Mouse (Mus musculus) stomach, postnatal 0 days (tissue): ENCODE results near the gene Myo6. TPM values are rescaled to one million over a fixed set of nuclear protein-coding genes. Genes with fewer than 3 reads are reported as not detected.

Experiments
- ATAC-seq: fragments of 200-750 bp; cut with Nextera tagmentation; 2 replicates; pipeline ENCODE4 v1.8.0; 2017; ENCODE audit not compliant: low FRiP score, low TSS enrichment
- DNase-seq: peaks from one replicate; pipeline ENCODE4 v3.0.0-alpha.2; 2016; ENCODE audit warnings: low spot score
- H3K27ac ChIP-seq: fragments of 300-500 bp; sonication (generic); replicated peaks from 2 replicates; pipeline ENCODE4 v1.5.1; 2014; ENCODE audit warnings: mild to moderate bottlenecking, control low read depth
- H3K27me3 ChIP-seq: fragments of 300-500 bp; sonication (generic); 2 replicates; pipeline ENCODE4 v1.6.1; 2014; ENCODE audit warnings: low read length; ENCODE audit not compliant: control insufficient read depth, insufficient read depth
- H3K36me3 ChIP-seq: fragments of 300-500 bp; sonication (generic); 2 replicates; pipeline ENCODE4 v1.6.1; 2014; ENCODE audit warnings: low read length, mixed read lengths; ENCODE audit not compliant: control insufficient read depth, insufficient read depth
- H3K4me1 ChIP-seq: fragments of 300-500 bp; sonication (generic); replicated peaks from 2 replicates; pipeline ENCODE4 v1.6.1; 2014; ENCODE audit warnings: antibody characterized with exemption; ENCODE audit not compliant: control insufficient read depth, insufficient read depth
- H3K4me2 ChIP-seq: fragments of 300-500 bp; sonication (generic); replicated peaks from 2 replicates; pipeline ENCODE4 v1.6.1; 2014; ENCODE audit warnings: low read depth, mild to moderate bottlenecking, control low read depth, moderate library complexity
- H3K4me3 ChIP-seq: fragments of 300-500 bp; sonication (generic); 2 replicates; pipeline ENCODE4 v1.5.1; 2014; ENCODE audit warnings: low read depth, low read length, control low read depth
- H3K9ac ChIP-seq: fragments of 300-500 bp; sonication (generic); 2 replicates; pipeline ENCODE4 v1.6.1; 2014; ENCODE audit warnings: mild to moderate bottlenecking, low read length, control low read depth, mixed read lengths
- H3K9me3 ChIP-seq: fragments of 300-500 bp; sonication (generic); 2 replicates; pipeline ENCODE4 v1.6.1; 2016; ENCODE audit warnings: low read length; ENCODE audit not compliant: control insufficient read depth
- CTCF ChIP-seq: IDR thresholded peaks from 2 replicates; pipeline ENCODE4 v1.5.1; 2016; ENCODE audit warnings: antibody characterized with exemption, low read depth, mild to moderate bottlenecking, moderate library complexity
- EP300 ChIP-seq: optimal IDR thresholded peaks from 2 replicates; pipeline ENCODE3; 2016; ENCODE audit warnings: antibody characterized with exemption
- WGBS: fragments of 180-500 bp; shearing (Covaris S2); extraction: QIAGEN DNeasy Blood & Tissue Kit; methylation state at CpG from one replicate; pipeline ENCODE4 v1.1.7; 2014; 5-methylcytosine and 5-hydroxymethylcytosine counted together
- polyA plus RNA-seq: library from polyadenylated mRNA; unstranded; fragments of >200 nt; fragmentation: Nextera tagmentation; extraction: Ambion mirVana; gene quantifications from 2 replicates; pipeline ENCODE4 v1.2.1, GENCODE M21; 2015

The Myo6 gene
- polyA plus RNA-seq, 1 experiment from 2014 or later: 31.8 TPM

GRCm38 (mm10) chr9:80210096-80210495, 45.3 kb downstream of the Myo6 start:
- Histone ChIP-seq H3K9me3 (no peaks in the 10 kb centered on the region), H3K27ac (no peak overlapping the region), H3K4me1 (no peaks in the 10 kb centered on the region), H3K4me3 (no peak overlapping the region), H3K4me2 (no peak overlapping the region), H3K9ac (no peak overlapping the region), H3K27me3 (no peaks in the 10 kb centered on the region), H3K36me3 (no peaks in the 10 kb centered on the region)
- no peak for DNase-seq
- ATAC-seq: peak; percentile 74; the same call in 1 of the 2 replicates
- TF ChIP-seq CTCF: no peak
- no peak for TF ChIP-seq EP300
- 76% methylated on average over 12 of the region's 12 CpGs for WGBS

GRCm38 (mm10) chr9:80213428-80213827, 48.6 kb downstream of the Myo6 start:
- ATAC-seq (no peak), DNase-seq (no peak)
- Histone ChIP-seq H3K4me3 (no peak overlapping the region), H3K4me1 (no peaks in the 10 kb centered on the region), H3K4me2 (no peak overlapping the region), H3K9me3 (no peaks in the 10 kb centered on the region), H3K36me3 (no peaks in the 10 kb centered on the region), H3K27ac (no peak overlapping the region), H3K27me3 (no peaks in the 10 kb centered on the region), H3K9ac (no peak overlapping the region)
- TF ChIP-seq EP300 (no peak), CTCF (no peak)
- WGBS: 96% methylated on average over 2 of the region's 2 CpGs

GRCm38 (mm10) chr9:80215502-80215901, 50.7 kb downstream of the Myo6 start:
- Histone ChIP-seq H3K27ac (no peak overlapping the region), H3K27me3 (no peaks in the 10 kb centered on the region), H3K4me1 (no peaks in the 10 kb centered on the region), H3K36me3 (no peaks in the 10 kb centered on the region), H3K9me3 (no peaks in the 10 kb centered on the region), H3K4me3 (no peak overlapping the region), H3K4me2 (no peak overlapping the region), H3K9ac (no peak overlapping the region)
- no peak for TF ChIP-seq CTCF
- no peak for TF ChIP-seq EP300
- 88% methylated on average over 5 of the region's 5 CpGs for WGBS
- DNase-seq: no peak
- no peak for ATAC-seq

- TF ChIP-seq CTCF (no peak), EP300 (no peak)
- H3K4me3 ChIP-seq: no peak overlapping the region
- no peaks in the 10 kb centered on the region for H3K36me3 ChIP-seq
- WGBS: 66% methylated on average over 16 of the region's 16 CpGs
- no peaks in the 10 kb centered on the region for H3K27me3 ChIP-seq
- H3K4me2 ChIP-seq: no peak overlapping the region
- H3K4me1 ChIP-seq: no peaks in the 10 kb centered on the region
- no peak for ATAC-seq
- no peaks in the 10 kb centered on the region for H3K9me3 ChIP-seq
- H3K9ac ChIP-seq: no peak overlapping the region
- no peak overlapping the region for H3K27ac ChIP-seq
- no peak for DNase-seq
Measured at GRCm38 (mm10) chr9:80216786-80217501, 52.1 kb downstream of the Myo6 start.

- no peak overlapping the region for H3K27ac ChIP-seq
- H3K4me3 ChIP-seq: no peak overlapping the region
- H3K36me3 ChIP-seq: 0 out of 2 replicates have a peak, but pooled peaks cover 2% of the 10 kb centered on the region
- H3K4me1 ChIP-seq: no peaks in the 10 kb centered on the region
- no peaks in the 10 kb centered on the region for H3K27me3 ChIP-seq
- no peak for ATAC-seq
- no peak overlapping the region for H3K9ac ChIP-seq
- no peaks in the 10 kb centered on the region for H3K9me3 ChIP-seq
- no peak overlapping the region for H3K4me2 ChIP-seq
- DNase-seq: no peak
- 51% methylated on average over 6 of the region's 6 CpGs for WGBS
- no peak for TF ChIP-seq CTCF
- TF ChIP-seq EP300: no peak
Measured at GRCm38 (mm10) chr9:80218718-80219117, 53.9 kb downstream of the Myo6 start.

- H3K4me3 ChIP-seq: no peak overlapping the region
- peak; percentile 62 for DNase-seq
- H3K4me1 ChIP-seq: no peaks in the 10 kb centered on the region
- no peaks in the 10 kb centered on the region for H3K9me3 ChIP-seq
- peak; percentile 94 for ATAC-seq
- H3K27ac ChIP-seq: no peak overlapping the region
- no peak for TF ChIP-seq CTCF
- TF ChIP-seq EP300: no peak
- H3K4me2 ChIP-seq: no peak overlapping the region
- H3K27me3 ChIP-seq: no peaks in the 10 kb centered on the region
- 0 out of 2 replicates have a peak, but pooled peaks cover 4% of the 10 kb centered on the region for H3K36me3 ChIP-seq
- WGBS: 76% methylated on average over 11 of the region's 11 CpGs
- no peak overlapping the region for H3K9ac ChIP-seq
Measured at GRCm38 (mm10) chr9:80223989-80224635, 59.3 kb downstream of the Myo6 start.
